Mouse (Mus musculus) ES-Bruce4 (cell line): Measurements from ENCODE around the gene Peli2.

Experiments
- CTCF ChIP-seq: IDR thresholded peaks from one replicate; pipeline ENCODE4 v1.8.1; 2011; ENCODE audit warnings: low read depth, low read length
- EP300 ChIP-seq: IDR thresholded peaks from 2 replicates; pipeline ENCODE4 v1.6.1; 2011; ENCODE audit warnings: low read depth, low read length; ENCODE audit not compliant: insufficient read depth
- POLR2A ChIP-seq: IDR thresholded peaks from one replicate; pipeline ENCODE4 v1.8.1; 2011; ENCODE audit warnings: low read length; ENCODE audit not compliant: insufficient read depth

DNA sequence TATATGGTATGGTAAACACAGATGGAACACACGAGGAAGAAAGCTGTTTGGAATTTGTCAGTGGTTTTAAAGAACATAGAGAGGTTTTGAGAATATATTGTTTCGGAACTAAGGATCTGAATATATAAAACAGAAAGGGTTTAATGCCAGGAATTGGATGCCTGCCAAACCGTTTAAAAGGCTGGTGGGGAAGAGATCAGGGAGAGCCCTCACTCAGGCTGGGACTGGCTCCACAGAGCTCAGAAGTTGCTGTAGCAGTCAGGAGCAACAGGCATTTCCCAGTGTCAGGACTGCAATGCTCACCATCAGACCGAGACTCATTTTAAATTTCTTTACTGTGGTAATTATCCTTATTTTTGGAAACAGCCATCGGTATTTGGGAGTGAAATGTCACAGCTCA is 76.2 kb downstream of the Peli2 start:
- TF ChIP-seq EP300 (no peak), CTCF (no peak), POLR2A (no peak)
